Mouse (Mus musculus) embryonic fibroblast, embryonic 13.5 days (primary cell): ENCODE data around the gene Hey2.

Source experiments
- CTCF ChIP-seq: IDR thresholded peaks from 2 replicates; pipeline ENCODE4 v1.5.1; 2011; ENCODE audit warnings: mild to moderate bottlenecking, control low read depth, low read length, moderate library complexity, borderline replicate concordance; ENCODE audit not compliant: insufficient read depth
- POLR2A ChIP-seq: IDR thresholded peaks from 2 replicates; pipeline ENCODE4 v1.6.1; 2011; ENCODE audit warnings: low read depth, mild to moderate bottlenecking, control low read depth, low read length, moderate library complexity

- no peak for TF ChIP-seq CTCF
- TF ChIP-seq POLR2A, result no peak
Observed at GRCm38 (mm10) chr10:30788340-30788721, 54.3 kb downstream of the Hey2 start.
